Mouse (Mus musculus): ENCODE results near the gene Sugp2.
A peak's percentile ranks its signal among the peaks of the same experiment; 100 is the strongest.
"Not testable (repeated sequence)": the region's sequence is repeated elsewhere in the genome, so short reads cannot be mapped to it uniquely, and the experiment has no call there.

Gene Sugp2

GRCm38 (mm10) chr8:70234080-70234780, at the start of gene Sugp2, which contains the start of gene Armc6:
Gene Sugp2 (plus strand): TSS chr8:70234226.
Gene Armc6 (minus strand): TSS chr8:70234466.
- DNase-seq (ENCODE audit: inconsistent ontology term), result peak; percentile 97

- no peak for DNase-seq (ENCODE audit: inconsistent ontology term)
Measured at GRCm38 (mm10) chr8:70188707-70189106, 45.3 kb upstream of the Sugp2 start.

- DNase-seq (ENCODE audit: inconsistent ontology term), result no peak
Measured at GRCm38 (mm10) chr8:70193238-70193637, 40.8 kb upstream of the Sugp2 start.

GRCm38 (mm10) chr8:70194191-70194590, 39.8 kb upstream of the Sugp2 start:
- no peak for DNase-seq (ENCODE audit: inconsistent ontology term)

GRCm38 (mm10) chr8:70195762-70196161, 38.3 kb upstream of the Sugp2 start:
- DNase-seq (ENCODE audit: inconsistent ontology term), result no peak

- no peak for DNase-seq (ENCODE audit: inconsistent ontology term)
Measured at GRCm38 (mm10) chr8:70197603-70198002, 36.4 kb upstream of the Sugp2 start.

GRCm38 (mm10) chr8:70200098-70200681, 33.8 kb upstream of the Sugp2 start:
- DNase-seq (ENCODE audit: inconsistent ontology term), result peak; percentile 23

- DNase-seq (ENCODE audit: inconsistent ontology term), result no peak
Measured at GRCm38 (mm10) chr8:70201417-70201816, 32.6 kb upstream of the Sugp2 start.

- no peak for DNase-seq (ENCODE audit: inconsistent ontology term)
Measured at GRCm38 (mm10) chr8:70203072-70203471, 31.0 kb upstream of the Sugp2 start.

- DNase-seq (ENCODE audit: inconsistent ontology term), result no peak
Measured at GRCm38 (mm10) chr8:70204757-70205156, 29.3 kb upstream of the Sugp2 start.

GRCm38 (mm10) chr8:70208130-70208529, 25.9 kb upstream of the Sugp2 start:
- no peak for DNase-seq (ENCODE audit: inconsistent ontology term)

- DNase-seq (ENCODE audit: inconsistent ontology term), result no peak
Measured at GRCm38 (mm10) chr8:70210538-70210937, 23.5 kb upstream of the Sugp2 start.

GRCm38 (mm10) chr8:70211275-70211674, 22.8 kb upstream of the Sugp2 start:
- no peak for DNase-seq (ENCODE audit: inconsistent ontology term)

- no peak for DNase-seq (ENCODE audit: inconsistent ontology term)
Measured at GRCm38 (mm10) chr8:70211726-70212111, 22.3 kb upstream of the Sugp2 start.

GRCm38 (mm10) chr8:70212112-70213055, 21.6 kb upstream of the Sugp2 start, which contains the start of gene Slc25a42:
Gene Slc25a42 (minus strand): TSS chr8:70212305.
- DNase-seq (ENCODE audit: inconsistent ontology term), result peak; percentile 100

- DNase-seq (ENCODE audit: inconsistent ontology term), result no peak
Measured at GRCm38 (mm10) chr8:70214411-70214810, 19.6 kb upstream of the Sugp2 start.

GRCm38 (mm10) chr8:70215092-70215491, 18.9 kb upstream of the Sugp2 start:
- no peak for DNase-seq (ENCODE audit: inconsistent ontology term)

GRCm38 (mm10) chr8:70216161-70216560, 17.9 kb upstream of the Sugp2 start:
- DNase-seq (ENCODE audit: inconsistent ontology term), result not testable (repeated sequence)

GRCm38 (mm10) chr8:70216566-70216965, 17.5 kb upstream of the Sugp2 start:
- peak; percentile 81 for DNase-seq (ENCODE audit: inconsistent ontology term)

- no peak for DNase-seq (ENCODE audit: inconsistent ontology term)
Measured at GRCm38 (mm10) chr8:70217441-70217840, 16.6 kb upstream of the Sugp2 start.

GRCm38 (mm10) chr8:70219107-70219684, 14.8 kb upstream of the Sugp2 start:
- no peak for DNase-seq (ENCODE audit: inconsistent ontology term)
